Mouse (Mus musculus) midbrain, postnatal 0 days (tissue): ENCODE data around the gene Prex1. TPM values are rescaled to one million over a fixed set of nuclear protein-coding genes. Genes with fewer than 3 reads are reported as not detected.

Experiments
- ATAC-seq: fragments of 200-750 bp; cut with Nextera tagmentation; 2 replicates; pipeline ENCODE4 v1.8.0; 2017; ENCODE audit warnings: moderate number of reproducible peaks, mild to moderate bottlenecking, moderate TSS enrichment, moderate library complexity; ENCODE audit not compliant: low FRiP score
- DNase-seq: peaks from one replicate; pipeline ENCODE4 v3.0.0-alpha.2; 2015; ENCODE audit warnings: low spot score
- H3K27ac ChIP-seq: fragments of 300-500 bp; sonication (generic); 2 replicates; pipeline ENCODE4 v1.5.1; 2014; ENCODE audit warnings: low read depth, mild to moderate bottlenecking, low read length, mixed read lengths
- H3K27me3 ChIP-seq: fragments of 300-500 bp; sonication (generic); 2 replicates; pipeline ENCODE4 v1.6.1; 2014; ENCODE audit warnings: low read length, control low read depth, mixed read lengths; ENCODE audit not compliant: insufficient read depth
- H3K36me3 ChIP-seq: fragments of 300-500 bp; sonication (generic); 2 replicates; pipeline ENCODE4 v1.6.1; 2014; ENCODE audit warnings: low read length, control low read depth, mixed read lengths; ENCODE audit not compliant: insufficient read depth
- H3K4me1 ChIP-seq: fragments of 300-500 bp; sonication (generic); 2 replicates; pipeline ENCODE4 v1.6.1; 2014; ENCODE audit warnings: mild to moderate bottlenecking, control low read depth, antibody characterized with exemption, low read length, mixed read lengths; ENCODE audit not compliant: insufficient read depth
- H3K4me2 ChIP-seq: fragments of 300-500 bp; sonication (generic); 2 replicates; pipeline ENCODE4 v1.6.1; 2014; ENCODE audit warnings: low read depth, mild to moderate bottlenecking, low read length, mixed read lengths; ENCODE audit not compliant: poor library complexity, severe bottlenecking
- H3K4me3 ChIP-seq: fragments of 300-500 bp; sonication (generic); 2 replicates; pipeline ENCODE4 v1.5.1; 2014; ENCODE audit warnings: low read depth, mild to moderate bottlenecking, low read length, moderate library complexity
- H3K9ac ChIP-seq: fragments of 300-500 bp; sonication (generic); replicated peaks from 2 replicates; pipeline ENCODE4 v1.6.1; 2014; ENCODE audit warnings: mild to moderate bottlenecking, low read length, moderate library complexity, mixed read lengths; ENCODE audit not compliant: poor library complexity, severe bottlenecking
- H3K9me3 ChIP-seq: fragments of 300-500 bp; sonication (generic); 2 replicates; pipeline ENCODE4 v1.6.1; 2016; ENCODE audit warnings: low read length, control low read depth
- CTCF ChIP-seq: IDR thresholded peaks from 2 replicates; pipeline ENCODE4 v1.5.1; 2016; ENCODE audit warnings: antibody characterized with exemption, mild to moderate bottlenecking
- WGBS: fragments of 180-500 bp; shearing (Covaris S2); extraction: QIAGEN DNeasy Blood & Tissue Kit; methylation state at CpG from one replicate; pipeline ENCODE4 v1.1.7; 2014; 5-methylcytosine and 5-hydroxymethylcytosine counted together
- polyA plus RNA-seq: library from polyadenylated mRNA; unstranded; fragments of >200 nt; fragmentation: Nextera tagmentation; extraction: Ambion mirVana; gene quantifications from 2 replicates; pipeline ENCODE4 v1.2.1, GENCODE M21; 2015
- total RNA-seq: library from RNA; depleted of rRNA; stranded (reverse); fragments of >200 nt; gene quantifications from 2 replicates; pipeline ENCODE4 v1.2.3, GENCODE M21; 2014

Gene Prex1
- total and polyA plus RNA-seq, 2 experiments from 2014 or later, result 17.4 to 53.8 TPM

GRCm38 (mm10) chr2:166678959-166679759, 34.5 kb downstream of the Prex1 start:
- no peak overlapping the region for H3K4me3 ChIP-seq
- H3K9ac ChIP-seq, result no peak overlapping the region
- WGBS, result 12% methylated on average over 13 of the region's 13 CpGs
- 0 out of 2 replicates have a peak overlapping the region, but pooled peaks have one; percentile 26 for H3K27ac ChIP-seq
- no peak for TF ChIP-seq CTCF
- H3K27me3 ChIP-seq, result no peaks in the 10 kb centered on the region
- H3K9me3 ChIP-seq, result no peaks in the 10 kb centered on the region
- H3K36me3 ChIP-seq, result no peaks in the 10 kb centered on the region
- H3K4me1 ChIP-seq, result peaks cover 5% of the 10 kb centered on the region; the same call in 1 of the 2 replicates
- DNase-seq (peak; percentile 87), ATAC-seq (peak; percentile 72)
- no peak overlapping the region for H3K4me2 ChIP-seq

- no peak overlapping the region for H3K4me3 ChIP-seq
- TF ChIP-seq CTCF, result no peak
- no peaks in the 10 kb centered on the region for H3K36me3 ChIP-seq
- 73% methylated on average over 11 of the region's 11 CpGs for WGBS
- H3K9ac ChIP-seq, result no peak overlapping the region
- no peaks in the 10 kb centered on the region for H3K27me3 ChIP-seq
- peaks cover 2% of the 10 kb centered on the region; the same call in 1 of the 2 replicates for H3K4me1 ChIP-seq
- no peak overlapping the region for H3K27ac ChIP-seq
- ATAC-seq (no peak), DNase-seq (peak; percentile 60)
- no peak overlapping the region for H3K4me2 ChIP-seq
- H3K9me3 ChIP-seq, result no peaks in the 10 kb centered on the region
These were observed 36.7 kb downstream of the Prex1 start for GRCm38 (mm10) chr2:166676933-166677332.

- Histone ChIP-seq H3K9me3 (no peaks in the 10 kb centered on the region), H3K27ac (no peak overlapping the region), H3K27me3 (no peaks in the 10 kb centered on the region), H3K36me3 (no peaks in the 10 kb centered on the region), H3K4me2 (no peak overlapping the region), H3K9ac (no peak overlapping the region), H3K4me1 (peaks cover 2% of the 10 kb centered on the region; the same call in 1 of the 2 replicates), H3K4me3 (no peak overlapping the region)
- no peak for TF ChIP-seq CTCF
- ATAC-seq (no peak), DNase-seq (no peak)
- 71% methylated on average over 14 of the region's 14 CpGs for whole genome bisulfite sequencing
These were observed 37.1 kb downstream of the Prex1 start for GRCm38 (mm10) chr2:166676498-166676897.

GRCm38 (mm10) chr2:166675588-166676444, 37.8 kb downstream of the Prex1 start:
- no peak for DNase-seq
- H3K4me1 ChIP-seq, result peaks cover 2% of the 10 kb centered on the region; the same call in 1 of the 2 replicates
- no peaks in the 10 kb centered on the region for H3K27me3 ChIP-seq
- no peak overlapping the region for H3K27ac ChIP-seq
- no peak overlapping the region for H3K9ac ChIP-seq
- no peaks in the 10 kb centered on the region for H3K9me3 ChIP-seq
- no peak for TF ChIP-seq CTCF
- 47% methylated on average over 14 of the region's 14 CpGs for WGBS
- no peak for ATAC-seq
- H3K4me3 ChIP-seq, result no peak overlapping the region
- no peaks in the 10 kb centered on the region for H3K36me3 ChIP-seq
- H3K4me2 ChIP-seq, result no peak overlapping the region

GRCm38 (mm10) chr2:166674693-166675092, 38.9 kb downstream of the Prex1 start:
- Histone ChIP-seq H3K27me3 (no peaks in the 10 kb centered on the region), H3K4me1 (peaks cover 2% of the 10 kb centered on the region; the same call in 1 of the 2 replicates), H3K4me3 (no peak overlapping the region), H3K36me3 (no peaks in the 10 kb centered on the region), H3K4me2 (no peak overlapping the region), H3K27ac (no peak overlapping the region), H3K9me3 (no peaks in the 10 kb centered on the region), H3K9ac (no peak overlapping the region)
- TF ChIP-seq CTCF, result no peak
- ATAC-seq, result no peak
- DNase-seq, result no peak
- 12% methylated on average over 10 of the region's 12 CpGs for WGBS

GRCm38 (mm10) chr2:166673951-166674350, 39.7 kb downstream of the Prex1 start:
- H3K9me3 ChIP-seq, result no peaks in the 10 kb centered on the region
- DNase-seq (no peak), ATAC-seq (no peak)
- H3K36me3 ChIP-seq, result no peaks in the 10 kb centered on the region
- WGBS, result 89% methylated on average over 12 of the region's 12 CpGs
- H3K4me2 ChIP-seq, result no peak overlapping the region
- peaks cover 2% of the 10 kb centered on the region; the same call in 1 of the 2 replicates for H3K4me1 ChIP-seq
- no peak overlapping the region for H3K9ac ChIP-seq
- no peak overlapping the region for H3K27ac ChIP-seq
- no peak overlapping the region for H3K4me3 ChIP-seq
- no peak for TF ChIP-seq CTCF
- H3K27me3 ChIP-seq, result no peaks in the 10 kb centered on the region
